Mouse (Mus musculus): ENCODE measurements around the gene Olfr199.
"Not testable (repeated sequence)": the region's sequence is repeated elsewhere in the genome, so short reads cannot be mapped to it uniquely, and the experiment has no call there.

DNA sequence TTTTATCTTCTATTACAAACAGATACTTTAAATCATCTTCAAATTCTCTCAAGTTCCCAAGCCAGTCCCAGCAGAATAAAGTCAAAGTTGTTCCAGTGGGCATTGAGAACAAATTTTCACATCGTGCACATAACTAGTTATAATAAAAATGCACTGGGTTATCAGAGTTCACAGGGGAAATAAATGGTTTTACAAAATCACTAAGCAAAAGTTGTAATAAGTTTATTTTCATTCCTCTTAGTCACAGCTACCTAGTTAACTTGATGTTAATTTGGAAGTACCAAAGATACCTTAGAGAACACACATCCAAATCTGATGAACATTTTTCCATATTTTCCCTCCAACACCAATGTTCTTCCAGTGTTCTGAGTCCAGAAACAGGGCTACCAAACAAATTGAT, at the start of gene Olfr199:
- not testable (repeated sequence) for TF ChIP-seq TCF12 (IDR thresholded peaks at IDR 0.05; ENCODE audit: insufficient read depth, poor library complexity, severe bottlenecking); MAX (IDR thresholded peaks at IDR 0.05; ENCODE audit: low read depth); MYOD1 (IDR thresholded peaks at IDR 0.05; ENCODE audit: control insufficient read depth in 1 of 3, insufficient read length in 2 of 3, low read depth in 2 of 3); POLR2A (IDR thresholded peaks at IDR 0.05; ENCODE audit: insufficient read length, low read depth); POLR2AphosphoS2 (IDR thresholded peaks at IDR 0.05; ENCODE audit: insufficient read length, low read depth); E2F4 (IDR thresholded peaks at IDR 0.05; ENCODE audit: insufficient read depth); USF1 (IDR thresholded peaks at IDR 0.05; ENCODE audit: low read depth); MYOG (IDR thresholded peaks at IDR 0.05; ENCODE audit: control insufficient read depth in 1 of 3, insufficient read depth in 1 of 3, insufficient read length in 2 of 3, low read depth in 2 of 3); REST (IDR thresholded peaks at IDR 0.05; ENCODE audit: insufficient read depth, insufficient read length); SRF (IDR thresholded peaks at IDR 0.05; ENCODE audit: control insufficient read depth, insufficient read length, low read depth)
